Mouse (Mus musculus): ENCODE measurements at regions not wholly inside any gene's neighbourhood (a gene's known extent, or its start where the extent isn't known, plus 50 kb on each side); places are given as distances from the start of the nearest gene placed in this dataset.

- 90% methylated on average over 2 of the region's 2 CpGs for WGBS
- Histone ChIP-seq H3K4me1 (ENCODE audit: control insufficient read depth, insufficient read depth, low read length) (no peaks in the 10 kb centered on the region), H3K9ac (ENCODE audit: low read length) (no peak overlapping the region), H3K4me3 (ENCODE audit: low read length) (no peak overlapping the region), H3K27me3 (ENCODE audit: control insufficient read depth, insufficient read depth, low read length) (no peaks in the 10 kb centered on the region), H3K27ac (ENCODE audit: low read length) (no peak overlapping the region), H3K4me2 (ENCODE audit: low read depth, low read length) (no peak overlapping the region), H3K9me3 (replicated peaks; ENCODE audit: control insufficient read depth, low read length) (peaks cover 3% of the 10 kb centered on the region; the same call in 1 of the 2 replicates), H3K36me3 (ENCODE audit: control insufficient read depth, insufficient read depth) (no peaks in the 10 kb centered on the region)
- no peak for ATAC-seq (replicated peaks; ENCODE audit: extremely low read depth, insufficient read depth, low FRiP score)
These were observed 341.7 kb upstream of the Castor2 start for GRCm38 (mm10) chr5:133757817-133758216.

GRCm38 (mm10) chr5:133754180-133754579, 345.3 kb upstream of the Castor2 start:
- no peak overlapping the region for H3K27ac ChIP-seq (ENCODE audit: low read length)
- H3K4me3 ChIP-seq (ENCODE audit: low read length), result no peak overlapping the region
- peaks cover 3% of the 10 kb centered on the region; the same call in 1 of the 2 replicates for H3K9me3 ChIP-seq (replicated peaks; ENCODE audit: control insufficient read depth, low read length)
- no peak overlapping the region for H3K4me2 ChIP-seq (ENCODE audit: low read depth, low read length)
- H3K27me3 ChIP-seq (ENCODE audit: control insufficient read depth, insufficient read depth, low read length), result no peaks in the 10 kb centered on the region
- ATAC-seq (replicated peaks; ENCODE audit: extremely low read depth, insufficient read depth, low FRiP score), result no peak
- no peaks in the 10 kb centered on the region for H3K4me1 ChIP-seq (ENCODE audit: control insufficient read depth, insufficient read depth, low read length)
- no peaks in the 10 kb centered on the region for H3K36me3 ChIP-seq (ENCODE audit: control insufficient read depth, insufficient read depth)
- 29% methylated on average over 7 of the region's 7 CpGs for WGBS
- no peak overlapping the region for H3K9ac ChIP-seq (ENCODE audit: low read length)

- H3K36me3 ChIP-seq (ENCODE audit: control insufficient read depth, insufficient read depth), result no peaks in the 10 kb centered on the region
- no peak overlapping the region for H3K9ac ChIP-seq (ENCODE audit: low read length)
- ATAC-seq (replicated peaks; ENCODE audit: extremely low read depth, insufficient read depth, low FRiP score), result no peak
- no peaks in the 10 kb centered on the region for H3K4me1 ChIP-seq (ENCODE audit: control insufficient read depth, insufficient read depth, low read length)
- H3K4me2 ChIP-seq (ENCODE audit: low read depth, low read length), result no peak overlapping the region
- H3K27me3 ChIP-seq (ENCODE audit: control insufficient read depth, insufficient read depth, low read length), result no peaks in the 10 kb centered on the region
- peaks cover 3% of the 10 kb centered on the region; the same call in 1 of the 2 replicates for H3K9me3 ChIP-seq (replicated peaks; ENCODE audit: control insufficient read depth, low read length)
- no peak overlapping the region for H3K27ac ChIP-seq (ENCODE audit: low read length)
- H3K4me3 ChIP-seq (ENCODE audit: low read length), result no peak overlapping the region
- 40% methylated on average over 8 of the region's 8 CpGs for WGBS
These were observed 345.9 kb upstream of the Castor2 start for GRCm38 (mm10) chr5:133753461-133754160.

- H3K4me1 ChIP-seq (ENCODE audit: control insufficient read depth, insufficient read depth, low read length), result no peaks in the 10 kb centered on the region
- H3K4me2 ChIP-seq (ENCODE audit: low read depth, low read length), result no peak overlapping the region
- H3K27ac ChIP-seq (ENCODE audit: low read length), result no peak overlapping the region
- no peaks in the 10 kb centered on the region for H3K36me3 ChIP-seq (ENCODE audit: control insufficient read depth, insufficient read depth)
- 76% methylated on average over 1 of the region's 1 CpGs for WGBS
- no peaks in the 10 kb centered on the region for H3K27me3 ChIP-seq (ENCODE audit: control insufficient read depth, insufficient read depth, low read length)
- H3K4me3 ChIP-seq (ENCODE audit: low read length), result no peak overlapping the region
- H3K9ac ChIP-seq (ENCODE audit: low read length), result no peak overlapping the region
- ATAC-seq (replicated peaks; ENCODE audit: extremely low read depth, insufficient read depth, low FRiP score), result no peak
- no peaks in the 10 kb centered on the region for H3K9me3 ChIP-seq (replicated peaks; ENCODE audit: control insufficient read depth, low read length)
These were observed 352.6 kb upstream of the Castor2 start for GRCm38 (mm10) chr5:133746960-133747359.

- no peaks in the 10 kb centered on the region for H3K9me3 ChIP-seq (replicated peaks; ENCODE audit: control insufficient read depth, low read length)
- H3K36me3 ChIP-seq (ENCODE audit: control insufficient read depth, insufficient read depth), result no peaks in the 10 kb centered on the region
- H3K4me2 ChIP-seq (ENCODE audit: low read depth, low read length), result no peak overlapping the region
- no peak overlapping the region for H3K27ac ChIP-seq (ENCODE audit: low read length)
- no peak for ATAC-seq (replicated peaks; ENCODE audit: extremely low read depth, insufficient read depth, low FRiP score)
- no peak overlapping the region for H3K9ac ChIP-seq (ENCODE audit: low read length)
- no peak overlapping the region for H3K4me3 ChIP-seq (ENCODE audit: low read length)
- 73% methylated on average over 10 of the region's 10 CpGs for WGBS
- H3K27me3 ChIP-seq (ENCODE audit: control insufficient read depth, insufficient read depth, low read length), result no peaks in the 10 kb centered on the region
- no peaks in the 10 kb centered on the region for H3K4me1 ChIP-seq (ENCODE audit: control insufficient read depth, insufficient read depth, low read length)
These were observed 353.1 kb upstream of the Castor2 start for GRCm38 (mm10) chr5:133746411-133746810.

- Histone ChIP-seq H3K4me1 (ENCODE audit: control insufficient read depth, insufficient read depth, low read length) (no peaks in the 10 kb centered on the region), H3K4me2 (ENCODE audit: low read depth, low read length) (no peak overlapping the region), H3K4me3 (ENCODE audit: low read length) (no peak overlapping the region), H3K27ac (ENCODE audit: low read length) (no peak overlapping the region), H3K36me3 (ENCODE audit: control insufficient read depth, insufficient read depth) (no peaks in the 10 kb centered on the region), H3K27me3 (ENCODE audit: control insufficient read depth, insufficient read depth, low read length) (no peaks in the 10 kb centered on the region), H3K9me3 (replicated peaks; ENCODE audit: control insufficient read depth, low read length) (no peaks in the 10 kb centered on the region), H3K9ac (ENCODE audit: low read length) (no peak overlapping the region)
- ATAC-seq (replicated peaks; ENCODE audit: extremely low read depth, insufficient read depth, low FRiP score), result no peak
- 81% methylated on average over 3 of the region's 3 CpGs for whole genome bisulfite sequencing
These were observed 355.4 kb upstream of the Castor2 start for GRCm38 (mm10) chr5:133744136-133744535.

- no peak overlapping the region for H3K27ac ChIP-seq (ENCODE audit: low read length)
- ATAC-seq (replicated peaks; ENCODE audit: extremely low read depth, insufficient read depth, low FRiP score), result no peak
- H3K4me1 ChIP-seq (ENCODE audit: control insufficient read depth, insufficient read depth, low read length), result no peaks in the 10 kb centered on the region
- no peaks in the 10 kb centered on the region for H3K36me3 ChIP-seq (ENCODE audit: control insufficient read depth, insufficient read depth)
- no peaks in the 10 kb centered on the region for H3K9me3 ChIP-seq (replicated peaks; ENCODE audit: control insufficient read depth, low read length)
- no peak overlapping the region for H3K4me3 ChIP-seq (ENCODE audit: low read length)
- H3K9ac ChIP-seq (ENCODE audit: low read length), result no peak overlapping the region
- H3K4me2 ChIP-seq (ENCODE audit: low read depth, low read length), result no peak overlapping the region
- 75% methylated on average over 2 of the region's 2 CpGs for WGBS
- no peaks in the 10 kb centered on the region for H3K27me3 ChIP-seq (ENCODE audit: control insufficient read depth, insufficient read depth, low read length)
These were observed 355.9 kb upstream of the Castor2 start for GRCm38 (mm10) chr5:133743606-133744005.

- 72% methylated on average over 4 of the region's 4 CpGs for WGBS
- Histone ChIP-seq H3K27me3 (ENCODE audit: control insufficient read depth, insufficient read depth, low read length) (no peaks in the 10 kb centered on the region), H3K4me3 (ENCODE audit: low read length) (no peak overlapping the region), H3K9me3 (replicated peaks; ENCODE audit: control insufficient read depth, low read length) (no peaks in the 10 kb centered on the region; the same call in 1 of the 2 replicates), H3K36me3 (ENCODE audit: control insufficient read depth, insufficient read depth) (no peaks in the 10 kb centered on the region), H3K9ac (ENCODE audit: low read length) (no peak overlapping the region), H3K27ac (ENCODE audit: low read length) (no peak overlapping the region), H3K4me2 (ENCODE audit: low read depth, low read length) (no peak overlapping the region), H3K4me1 (ENCODE audit: control insufficient read depth, insufficient read depth, low read length) (no peaks in the 10 kb centered on the region)
- no peak for ATAC-seq (replicated peaks; ENCODE audit: extremely low read depth, insufficient read depth, low FRiP score)
These were observed 367.6 kb upstream of the Castor2 start for GRCm38 (mm10) chr5:133731871-133732270.

- H3K9ac ChIP-seq (ENCODE audit: low read length), result no peak overlapping the region
- no peak overlapping the region for H3K27ac ChIP-seq (ENCODE audit: low read length)
- H3K27me3 ChIP-seq (ENCODE audit: control insufficient read depth, insufficient read depth, low read length), result no peaks in the 10 kb centered on the region
- H3K36me3 ChIP-seq (ENCODE audit: control insufficient read depth, insufficient read depth), result no peaks in the 10 kb centered on the region
- H3K4me3 ChIP-seq (ENCODE audit: low read length), result no peak overlapping the region
- H3K9me3 ChIP-seq (replicated peaks; ENCODE audit: control insufficient read depth, low read length), result no peaks in the 10 kb centered on the region
- no peaks in the 10 kb centered on the region for H3K4me1 ChIP-seq (ENCODE audit: control insufficient read depth, insufficient read depth, low read length)
- no peak overlapping the region for H3K4me2 ChIP-seq (ENCODE audit: low read depth, low read length)
- 64% methylated on average over 10 of the region's 10 CpGs for WGBS
- ATAC-seq (replicated peaks; ENCODE audit: extremely low read depth, insufficient read depth, low FRiP score), result no peak
These were observed 381.1 kb upstream of the Castor2 start for GRCm38 (mm10) chr5:133718187-133719078.

All from heart, embryonic 16.5 days (tissue).